Mouse (Mus musculus): ENCODE data around the gene Ush2a.

The Ush2a gene

DNA sequence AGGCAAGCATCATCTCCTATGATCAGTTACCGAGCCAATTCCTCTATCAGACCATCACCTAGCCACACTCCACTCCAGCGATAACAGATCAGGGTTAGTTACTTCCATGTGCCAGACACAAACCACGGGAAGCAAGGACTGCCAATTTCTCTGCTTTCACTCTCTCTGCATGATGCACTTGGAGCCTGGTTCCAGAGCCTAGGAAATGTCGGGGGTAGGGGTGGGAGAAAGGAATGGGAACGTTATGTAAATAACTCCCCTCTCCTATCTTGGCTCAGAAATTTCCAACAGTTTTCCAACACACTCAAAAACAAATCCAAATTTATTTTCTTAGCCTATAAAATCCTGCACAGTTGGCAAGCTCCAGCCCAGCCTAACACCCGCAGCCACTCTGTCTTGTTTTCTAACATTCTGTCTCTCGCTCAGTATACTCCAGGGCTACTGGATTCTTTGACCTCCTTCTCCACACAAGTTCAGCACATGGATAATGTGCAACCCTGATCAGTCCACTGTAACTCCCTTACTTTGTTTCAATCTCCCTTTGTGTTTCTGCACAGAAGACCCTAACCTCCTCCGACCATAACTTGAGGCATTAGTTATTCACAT, 515.8 kb downstream of the Ush2a start:
- DNase-seq, result no peak

DNA sequence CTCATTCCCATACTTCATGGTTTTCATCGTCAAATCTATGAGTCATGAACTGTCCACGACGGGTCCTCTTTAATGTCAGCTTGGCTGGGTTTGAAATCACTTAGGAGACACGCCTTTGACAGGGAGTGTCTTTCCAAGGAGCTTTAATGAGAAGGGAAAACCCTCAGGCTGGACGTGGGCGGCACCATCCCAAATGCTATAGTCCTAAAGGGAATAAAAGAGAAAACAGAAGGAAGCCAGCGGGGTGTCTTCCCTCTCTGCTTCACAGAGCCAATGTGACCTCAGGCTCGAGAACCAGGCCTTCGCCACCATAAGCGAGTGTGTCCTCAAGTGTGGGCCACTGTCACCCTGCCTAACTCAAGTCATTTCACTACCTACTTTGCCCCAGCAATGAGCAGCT, 523.2 kb downstream of the Ush2a start:
- DNase-seq, result no peak

GRCm38 (mm10) chr1:188805069-188805468, 543.2 kb downstream of the Ush2a start:
- DNase-seq, result no peak

- DNase-seq, result no peak
These were observed 544.0 kb downstream of the Ush2a start for GRCm38 (mm10) chr1:188805852-188806251.

- peak; percentile 9 for DNase-seq
These were observed 548.8 kb downstream of the Ush2a start for GRCm38 (mm10) chr1:188810631-188811030.

DNA sequence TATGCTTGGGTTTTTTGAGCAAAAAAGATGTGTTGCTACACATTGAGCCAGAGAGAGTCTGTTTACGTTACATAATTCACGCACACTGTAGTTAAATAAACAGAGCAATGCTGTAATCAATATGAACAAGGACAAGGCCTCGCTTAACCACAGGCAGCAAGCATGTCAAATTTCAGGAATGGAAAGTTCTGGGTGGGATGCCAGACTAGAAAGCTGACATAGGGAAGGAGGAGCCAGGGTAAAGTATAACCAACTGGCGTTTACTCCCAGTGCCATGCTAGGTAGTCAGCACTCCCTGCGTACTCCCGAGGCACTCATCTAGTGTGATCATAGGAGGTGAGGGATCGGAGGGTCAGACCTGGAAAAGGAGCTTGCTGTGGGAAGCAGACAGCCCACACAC, 553.2 kb downstream of the Ush2a start:
- no peak for DNase-seq

DNA sequence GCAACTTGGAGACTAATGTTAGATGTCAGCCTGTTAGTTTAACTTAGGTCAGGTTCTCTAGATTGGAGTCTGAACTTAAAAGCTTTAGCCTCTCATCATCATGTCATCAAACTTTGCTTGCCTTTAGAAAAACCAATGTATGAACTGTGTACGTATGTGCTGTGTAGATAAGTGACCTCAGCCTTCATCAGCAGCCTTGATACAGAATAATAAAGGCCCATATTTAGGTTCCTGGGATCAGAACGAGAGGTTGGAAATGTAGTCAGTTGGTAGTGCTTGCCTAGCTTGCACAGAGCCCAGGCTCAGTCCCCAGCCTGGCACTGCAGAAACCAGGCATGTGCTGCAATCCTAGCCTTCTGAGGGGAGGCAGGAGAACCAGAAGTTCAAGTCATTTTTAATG, 562.4 kb downstream of the Ush2a start:
- DNase-seq, result no peak

- DNase-seq, result no peak
These were observed 563.2 kb downstream of the Ush2a start for GRCm38 (mm10) chr1:188824878-188825532.

DNA sequence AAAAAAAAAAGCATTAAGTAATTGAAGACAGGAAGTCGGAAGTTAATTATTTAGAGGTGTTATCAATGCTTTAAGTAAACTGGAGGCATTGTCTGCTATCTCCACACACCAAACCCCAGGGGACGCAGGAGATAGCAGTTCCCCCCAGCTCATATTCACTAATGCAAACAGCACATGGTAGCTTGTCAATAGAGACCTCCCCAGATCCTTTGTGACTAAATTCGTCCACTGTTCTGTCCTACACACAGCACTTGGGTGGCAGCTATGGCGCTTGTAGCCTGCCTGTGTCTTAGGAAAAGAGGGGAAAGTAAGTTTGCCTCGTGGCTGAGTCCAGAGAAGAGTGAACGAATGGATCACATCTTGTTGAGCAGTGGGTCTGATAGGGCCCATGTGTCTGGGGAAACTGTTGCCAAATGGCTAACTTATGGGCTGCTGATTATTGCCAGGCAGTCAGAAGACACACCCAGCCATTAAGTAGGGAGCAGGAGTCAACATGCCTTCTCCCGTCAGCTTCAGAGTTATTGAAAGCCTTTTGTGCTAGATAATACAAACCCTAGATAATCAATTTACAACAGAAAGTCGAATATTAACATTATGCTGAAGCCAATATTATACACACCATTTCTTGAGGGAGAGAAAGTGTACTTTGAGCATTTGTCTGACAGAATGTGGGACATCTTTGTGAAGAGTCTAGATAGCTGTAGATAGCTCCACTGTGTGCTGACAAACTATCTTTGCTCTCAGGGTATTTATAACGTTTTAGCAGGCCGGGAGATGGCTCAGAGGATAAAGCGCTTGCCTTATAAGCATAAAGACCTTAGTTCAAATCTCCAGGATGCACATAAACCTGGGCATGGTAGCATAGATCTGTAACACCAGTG, 568.9 kb downstream of the Ush2a start:
- DNase-seq, result no peak

- DNase-seq, result no peak
These were observed 572.1 kb downstream of the Ush2a start for GRCm38 (mm10) chr1:188833906-188834305.

- no peak for DNase-seq
These were observed 572.9 kb downstream of the Ush2a start for GRCm38 (mm10) chr1:188834770-188835169.

- DNase-seq, result no peak
These were observed 575.9 kb downstream of the Ush2a start for GRCm38 (mm10) chr1:188837613-188838295.

- no peak for DNase-seq
These were observed 585.4 kb downstream of the Ush2a start for GRCm38 (mm10) chr1:188847242-188847641.

DNA sequence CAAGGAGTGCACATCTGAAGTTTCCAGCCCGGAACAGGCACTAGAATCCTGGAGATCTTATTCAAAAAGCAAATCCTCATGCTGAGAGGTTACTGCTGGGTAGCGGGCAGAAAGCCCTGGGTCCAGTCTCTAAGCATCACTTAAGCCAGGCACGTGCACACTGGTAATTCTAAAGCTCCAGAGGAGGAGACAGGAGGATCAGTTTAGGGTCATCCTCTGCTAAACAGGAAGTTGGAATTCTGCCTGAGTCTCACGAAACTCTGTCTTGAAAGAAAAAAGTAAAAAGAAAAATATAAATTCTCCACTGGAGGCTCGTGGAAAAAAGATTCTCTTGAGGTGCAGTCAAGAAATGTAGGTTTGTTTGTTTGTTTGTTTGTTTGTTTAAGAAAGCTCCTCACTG, 591.0 kb downstream of the Ush2a start:
- DNase-seq, result no peak

- no peak for DNase-seq
These were observed 592.4 kb downstream of the Ush2a start for GRCm38 (mm10) chr1:188854240-188854639.

DNA sequence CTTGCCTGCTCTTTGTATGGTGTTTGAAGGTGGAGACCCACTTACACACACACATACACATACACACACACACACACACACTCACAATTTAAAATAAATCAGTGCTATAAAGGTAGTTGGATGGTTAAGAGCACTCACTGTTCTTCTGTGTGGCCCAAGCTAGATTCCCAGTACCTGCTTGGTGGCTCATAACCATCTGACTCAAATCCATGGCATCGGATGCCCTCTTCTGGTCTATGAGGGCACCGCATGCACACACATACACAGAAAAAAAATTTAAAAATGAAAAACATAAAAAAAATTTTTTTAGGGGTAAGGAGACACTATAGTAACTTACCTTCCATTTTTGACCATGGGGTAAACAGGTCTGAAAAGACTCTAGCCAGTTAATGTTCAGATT, 593.2 kb downstream of the Ush2a start:
- no peak for DNase-seq

GRCm38 (mm10) chr1:188859718-188860117, 597.9 kb downstream of the Ush2a start:
- no peak for DNase-seq

DNA sequence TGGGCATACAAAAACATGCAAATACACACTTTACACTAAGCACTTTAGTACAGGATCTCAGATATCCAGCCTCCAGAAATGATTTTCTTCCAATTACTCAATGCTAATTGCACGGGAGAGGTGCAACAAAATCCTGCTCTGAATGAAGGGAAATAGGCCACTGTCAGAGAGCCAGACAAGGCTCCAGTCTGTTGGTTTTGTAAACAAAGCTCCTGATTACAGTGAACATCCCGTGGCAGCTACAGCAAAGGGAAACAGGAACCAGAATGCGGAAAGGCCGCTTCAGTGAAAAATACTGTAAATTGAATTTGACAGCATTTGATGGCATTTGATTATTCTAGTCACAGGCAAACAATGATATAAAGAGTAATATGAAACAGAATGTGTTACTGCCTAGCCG, 604.1 kb downstream of the Ush2a start:
- no peak for DNase-seq

GRCm38 (mm10) chr1:188866515-188866914, 604.7 kb downstream of the Ush2a start:
- no peak for DNase-seq

- no peak for DNase-seq
These were observed 616.8 kb downstream of the Ush2a start for GRCm38 (mm10) chr1:188878531-188879055.

DNA sequence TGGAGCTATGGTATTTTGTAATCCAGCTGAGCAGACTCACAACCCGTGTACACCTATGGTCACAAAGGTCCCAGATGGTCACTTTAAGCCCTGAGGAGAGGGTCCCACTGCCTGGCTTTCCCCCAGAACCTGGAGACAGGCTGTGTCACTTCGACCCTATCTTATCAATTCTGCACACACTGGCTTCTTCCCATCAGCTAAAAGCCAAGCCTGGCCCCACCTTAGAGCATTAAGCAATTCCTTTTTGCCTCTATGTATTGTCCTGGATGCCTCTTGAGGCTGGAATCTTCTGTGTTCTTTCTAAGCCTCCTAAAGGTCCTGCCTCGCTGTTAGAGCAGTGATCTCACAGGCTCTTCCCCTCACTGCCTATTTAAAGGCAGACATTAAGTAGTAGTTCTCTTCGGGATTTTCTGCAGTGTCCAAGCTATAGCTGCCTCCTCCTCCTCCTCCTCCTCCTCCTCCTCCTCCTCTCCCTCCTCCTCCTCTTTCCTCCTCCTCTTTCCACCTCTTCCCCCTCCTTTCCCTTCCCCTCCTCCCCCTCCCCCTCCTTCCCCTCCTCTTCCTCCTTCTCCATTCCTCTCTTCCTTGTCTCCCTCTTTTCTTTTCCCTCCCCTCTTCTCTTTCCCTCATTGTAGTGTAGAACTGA, 635.2 kb downstream of the Ush2a start:
- DNase-seq, result no peak

DNA sequence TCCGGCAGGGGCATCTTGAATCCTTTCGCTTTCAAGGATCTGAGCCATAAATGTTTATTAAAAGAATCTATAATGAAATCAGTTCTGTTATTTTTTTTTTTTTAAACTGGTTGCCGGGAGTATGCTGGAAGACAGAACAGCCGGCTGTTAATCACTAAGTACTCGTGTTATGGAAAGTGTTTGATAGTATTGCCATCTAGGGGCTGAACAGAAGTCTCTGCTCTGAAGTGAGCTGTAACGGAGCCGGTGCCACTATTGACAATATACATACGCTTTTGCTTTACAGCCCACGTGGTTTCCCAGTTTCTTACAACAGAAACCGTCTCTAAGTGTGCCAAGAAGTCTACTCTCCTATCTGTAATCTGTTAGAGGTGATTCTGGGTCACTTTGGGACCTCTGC, 642.3 kb downstream of the Ush2a start:
- no peak for DNase-seq

GRCm38 (mm10) chr1:188906175-188906574, 644.4 kb downstream of the Ush2a start:
- DNase-seq, result no peak
